Mouse (Mus musculus) right cerebral cortex, postnatal 14 days (tissue): Measurements from ENCODE around the gene Hmg20a.

Source experiments
- DNase-seq: peaks from one replicate; pipeline ENCODE4 v3.0.0; 2022

The Hmg20a gene

GRCm38 (mm10) chr9:56499324-56500067, 81.1 kb downstream of the Hmg20a start:
- no peak for DNase-seq

GRCm38 (mm10) chr9:56500893-56501590, 82.6 kb downstream of the Hmg20a start:
- no peak for DNase-seq

GRCm38 (mm10) chr9:56501721-56502542, 83.5 kb downstream of the Hmg20a start:
- DNase-seq, result no peak

- no peak for DNase-seq
These were observed 84.1 kb downstream of the Hmg20a start for GRCm38 (mm10) chr9:56502543-56502971.

GRCm38 (mm10) chr9:56503621-56504500, 85.5 kb downstream of the Hmg20a start:
- DNase-seq, result no peak

GRCm38 (mm10) chr9:56504511-56504910, 86.1 kb downstream of the Hmg20a start:
- no peak for DNase-seq

- no peak for DNase-seq
These were observed 86.8 kb downstream of the Hmg20a start for GRCm38 (mm10) chr9:56505083-56505792.

GRCm38 (mm10) chr9:56505793-56506755, 87.7 kb downstream of the Hmg20a start:
- peak; percentile 93 for DNase-seq

- DNase-seq, result no peak
These were observed 88.7 kb downstream of the Hmg20a start for GRCm38 (mm10) chr9:56506931-56507681.

- no peak for DNase-seq
These were observed 89.3 kb downstream of the Hmg20a start for GRCm38 (mm10) chr9:56507682-56508061.

- no peak for DNase-seq
These were observed 90.5 kb downstream of the Hmg20a start for GRCm38 (mm10) chr9:56508835-56509451.

- DNase-seq, result no peak
These were observed 91.9 kb downstream of the Hmg20a start for GRCm38 (mm10) chr9:56510281-56510680.

GRCm38 (mm10) chr9:56512486-56512885, 94.1 kb downstream of the Hmg20a start:
- no peak for DNase-seq

- DNase-seq, result no peak
These were observed 96.7 kb downstream of the Hmg20a start for GRCm38 (mm10) chr9:56515110-56515509.

- DNase-seq, result no peak
These were observed 97.8 kb downstream of the Hmg20a start for GRCm38 (mm10) chr9:56516219-56516618.

GRCm38 (mm10) chr9:56516692-56517263, 98.4 kb downstream of the Hmg20a start:
- no peak for DNase-seq

- DNase-seq, result no peak
These were observed 103.9 kb downstream of the Hmg20a start for GRCm38 (mm10) chr9:56522281-56522680.

GRCm38 (mm10) chr9:56527951-56528350, 109.5 kb downstream of the Hmg20a start:
- DNase-seq, result no peak

- DNase-seq, result no peak
These were observed 113.6 kb downstream of the Hmg20a start for GRCm38 (mm10) chr9:56531991-56532390.
